Mouse (Mus musculus) adrenal gland (tissue): ENCODE measurements around the gene Txn1.

Source experiments
- intact Hi-C: fragments of 180-260 bp; cut with DNase I; formaldehyde crosslinking; loops from one replicate; pipeline ENCODE4 v1.15.1; 2025
- long read RNA-seq, 2 experiments: library from polyadenylated mRNA; unstranded; transcript quantifications; one replicate each; pipeline ENCODE4 v2.0.0; 2020; ENCODE audit warnings: borderline replicate concordance in 1 of 2; ENCODE audit not compliant: insufficient replicate concordance in 1 of 2

The Txn1 gene
- long read RNA-seq, experiment 1, transcript Txn1-201 (5 exons, 1,051 nt): major isoform, 164 of 167 reads
- long read RNA-seq, experiment 1, partial matches to known transcripts: 1 of 167 reads
- long read RNA-seq, experiment 1, other reads (novel, unspliced or antisense): 2 of 167 reads
- long read RNA-seq, experiment 2, transcript Txn1-201 (5 exons, 1,051 nt): major isoform, 135 of 138 reads
- long read RNA-seq, experiment 2, partial matches to known transcripts: 0 of 138 reads
- long read RNA-seq, experiment 2, other reads (novel, unspliced or antisense): 3 of 138 reads

DNA sequence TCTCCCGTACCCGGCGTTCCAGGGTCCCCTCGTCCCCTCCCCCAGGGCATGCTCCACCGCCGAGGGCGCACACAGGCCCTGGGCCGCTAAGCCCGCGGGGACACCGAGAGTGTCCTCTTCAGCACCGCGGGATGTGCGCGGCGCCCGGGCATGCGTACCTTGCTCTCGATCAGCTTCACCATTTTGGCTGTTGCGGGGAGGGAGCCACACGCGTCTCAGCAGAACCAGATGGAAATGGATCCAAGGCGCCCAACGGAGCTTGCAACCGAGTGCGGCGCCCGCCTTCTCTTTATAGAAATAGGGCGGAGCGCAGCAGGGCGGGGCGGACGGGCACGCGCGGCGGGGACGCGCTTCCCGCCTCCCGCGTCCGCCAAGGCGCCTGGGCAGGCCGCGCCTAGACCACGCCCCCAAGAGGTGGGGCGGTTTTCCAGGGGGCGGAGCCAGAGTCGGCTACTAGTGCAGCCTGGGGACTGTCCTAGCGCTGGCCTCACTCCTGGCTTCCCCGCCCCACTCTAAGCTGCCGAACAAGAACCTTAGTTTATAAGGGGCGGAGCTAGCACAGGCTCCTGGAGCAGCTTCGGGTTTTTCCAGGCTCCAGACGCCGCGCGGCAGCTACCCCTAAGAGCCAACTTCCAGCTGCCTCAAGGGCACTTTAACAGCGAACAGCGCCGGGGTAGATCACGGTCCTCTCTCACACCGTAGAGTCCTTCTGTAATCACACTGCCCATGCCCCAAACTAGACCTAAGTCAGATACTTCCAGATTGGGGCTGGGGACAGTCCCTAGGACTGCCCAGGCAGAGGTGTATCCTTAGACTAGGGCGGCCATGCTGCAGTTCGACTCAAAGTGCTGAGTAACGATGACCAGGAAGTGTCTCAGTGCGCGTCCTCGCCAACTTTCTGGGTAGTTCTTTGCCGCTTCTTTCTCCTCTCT, at the start of gene Txn1:
TSS of gene Txn1 (minus strand) at position 383 of the 932 bp plus-strand sequence.
- intact Hi-C loops: no loop called here

DNA sequence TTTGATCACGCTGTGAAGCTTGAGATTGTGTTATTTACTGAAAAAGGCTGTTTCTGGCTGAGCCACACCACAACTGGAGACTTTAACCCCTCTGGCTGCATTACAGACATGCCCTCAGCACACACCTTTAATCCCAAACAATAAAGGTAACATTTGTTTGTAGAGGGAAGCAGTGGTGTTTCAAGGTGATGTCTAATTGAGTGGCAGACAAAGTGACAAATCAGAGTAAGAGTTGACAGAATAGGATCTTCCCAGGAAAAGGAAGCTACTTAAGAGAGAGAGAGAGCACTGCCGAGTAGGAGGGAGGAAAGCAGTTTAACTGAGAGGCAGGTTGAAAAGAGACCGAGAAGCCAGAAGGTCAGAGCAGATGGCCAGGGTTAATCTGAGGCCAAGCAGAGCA, 47.3 kb upstream of the Txn1 start:
- intact Hi-C loops: no loop called here

GRCm38 (mm10) chr4:57991425-57991824, 35.2 kb upstream of the Txn1 start:
- intact Hi-C loops: no loop called here

DNA sequence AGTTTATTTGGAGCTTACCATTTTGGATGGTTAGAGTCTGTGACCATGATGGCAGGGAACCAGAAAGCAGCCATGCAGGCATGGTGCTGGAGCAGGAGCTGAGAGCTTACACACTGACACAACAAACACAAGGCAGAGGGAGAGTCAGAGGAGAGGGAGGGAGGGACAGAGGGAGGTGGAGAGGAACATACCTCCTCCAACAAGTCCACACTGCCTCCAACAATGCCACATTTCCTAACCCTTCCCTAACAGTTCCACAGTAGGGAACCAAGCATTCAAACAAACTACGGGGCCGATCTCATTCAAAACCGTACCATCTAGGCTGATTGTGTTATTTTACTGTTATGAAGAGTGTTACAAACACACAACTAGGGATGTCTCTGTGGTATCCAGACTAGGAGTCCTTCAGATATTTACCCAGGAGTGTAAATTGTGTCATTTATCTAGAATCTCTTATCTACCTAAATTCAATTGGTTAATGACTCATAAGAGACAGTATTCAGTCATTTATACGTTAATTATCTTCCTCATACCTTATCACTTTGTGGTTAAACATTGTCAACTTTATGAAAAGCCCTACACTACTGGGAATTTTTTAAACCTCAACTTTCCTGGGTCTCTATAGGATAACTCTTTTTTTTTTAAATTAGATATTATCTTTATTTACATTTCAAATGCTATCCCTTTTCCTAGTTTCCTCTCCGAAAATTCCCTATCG, 18.3 kb upstream of the Txn1 start:
- intact Hi-C loops: no loop called here

DNA sequence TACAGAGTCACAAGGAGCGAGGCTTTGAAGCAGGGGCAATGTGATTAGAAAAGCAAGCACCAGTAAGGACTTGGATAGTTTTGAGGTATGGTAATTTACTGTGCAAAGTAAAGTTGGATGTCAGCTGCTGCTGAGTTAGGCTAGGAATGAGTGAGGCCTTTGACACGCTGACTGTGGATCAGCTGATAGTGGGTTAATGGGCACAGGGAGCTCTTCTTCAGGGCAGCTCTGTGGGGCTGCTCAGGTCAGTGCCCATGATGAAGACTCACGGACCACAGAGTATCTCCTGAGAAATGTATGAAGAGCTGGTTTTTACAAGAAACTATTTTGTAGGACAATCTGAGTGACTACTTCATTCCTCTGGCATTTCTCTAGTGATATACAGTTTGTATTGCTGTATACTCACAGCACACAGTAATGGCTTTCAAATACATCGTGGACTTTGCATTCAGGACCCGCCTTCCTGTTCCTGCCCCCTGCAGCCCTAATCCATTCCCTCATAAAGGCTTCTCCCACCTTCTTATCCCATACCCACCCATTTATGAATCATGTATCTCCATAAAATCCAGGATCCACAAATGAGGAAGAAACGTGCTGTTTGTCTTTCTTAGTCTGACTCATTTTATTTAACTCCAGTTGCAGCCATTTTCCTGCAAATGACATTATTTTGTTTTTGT, 17.5 kb upstream of the Txn1 start:
- intact Hi-C loops: no loop called here

DNA sequence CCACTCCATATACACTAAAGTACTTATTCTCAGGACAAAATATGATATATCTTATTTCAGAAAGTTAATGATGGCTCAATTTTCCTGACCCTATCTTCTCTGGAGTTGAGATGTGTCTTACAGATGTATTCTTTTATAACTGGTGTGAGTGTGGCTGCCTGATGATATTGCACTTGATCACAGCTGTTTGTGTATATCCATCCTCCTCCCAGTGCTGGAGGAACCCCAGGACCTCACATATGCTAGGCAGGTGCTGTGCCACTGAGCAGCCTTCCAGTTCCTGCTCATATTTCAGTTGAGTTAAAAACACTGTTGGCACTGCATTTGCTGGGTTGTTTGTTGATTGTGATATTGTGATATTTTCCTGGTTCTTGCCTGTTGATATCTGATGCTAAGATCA, 14.1 kb upstream of the Txn1 start:
- intact Hi-C loops: no loop called here

- intact Hi-C loops: no loop called here
Measured at GRCm38 (mm10) chr4:57967195-57967594, 11.0 kb upstream of the Txn1 start.

DNA sequence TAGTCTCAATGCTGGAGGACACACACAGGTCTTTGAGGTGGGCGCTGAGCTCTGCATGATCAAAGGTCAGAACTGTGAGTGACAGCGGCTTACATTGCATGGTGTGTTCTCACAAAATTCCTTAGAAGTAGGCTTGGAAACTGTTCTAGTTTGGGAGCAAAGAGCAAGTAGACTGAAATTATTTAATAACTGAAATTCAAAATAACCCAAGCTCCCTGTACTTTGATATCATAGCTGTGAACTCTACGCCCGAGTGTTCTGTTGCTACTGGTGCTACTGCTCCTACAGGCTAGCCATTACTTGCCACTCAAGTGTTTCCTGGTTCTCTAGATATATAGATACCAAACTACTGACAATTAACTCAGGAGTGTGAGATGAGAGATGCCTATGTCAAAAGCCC, 9.3 kb upstream of the Txn1 start:
- intact Hi-C loops: no loop called here

- intact Hi-C loops: no loop called here
Measured at GRCm38 (mm10) chr4:57964143-57964542, 7.9 kb upstream of the Txn1 start.

DNA sequence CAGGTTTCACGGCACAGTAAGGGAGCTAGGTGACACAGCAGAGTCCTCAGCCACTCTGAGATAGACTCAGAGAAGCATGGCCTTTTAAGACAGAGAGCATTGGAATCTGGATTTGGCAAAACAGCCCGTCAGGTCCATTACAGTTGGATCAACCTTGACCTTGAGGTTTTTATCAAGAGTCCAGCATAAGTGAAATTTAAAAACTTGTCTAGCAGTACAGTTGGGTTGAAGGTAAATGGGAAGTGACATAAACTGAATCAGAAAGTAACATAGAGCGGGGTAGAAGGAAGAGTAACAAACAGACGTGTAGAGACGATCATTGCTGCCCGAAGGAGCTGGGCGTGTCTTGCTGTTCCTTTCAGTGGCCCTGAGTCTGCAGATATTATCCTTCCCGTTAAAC, 2.8 kb upstream of the Txn1 start:
- intact Hi-C loops: no loop called here

GRCm38 (mm10) chr4:57958098-57958497, 1.9 kb upstream of the Txn1 start:
- intact Hi-C loops: no loop called here

DNA sequence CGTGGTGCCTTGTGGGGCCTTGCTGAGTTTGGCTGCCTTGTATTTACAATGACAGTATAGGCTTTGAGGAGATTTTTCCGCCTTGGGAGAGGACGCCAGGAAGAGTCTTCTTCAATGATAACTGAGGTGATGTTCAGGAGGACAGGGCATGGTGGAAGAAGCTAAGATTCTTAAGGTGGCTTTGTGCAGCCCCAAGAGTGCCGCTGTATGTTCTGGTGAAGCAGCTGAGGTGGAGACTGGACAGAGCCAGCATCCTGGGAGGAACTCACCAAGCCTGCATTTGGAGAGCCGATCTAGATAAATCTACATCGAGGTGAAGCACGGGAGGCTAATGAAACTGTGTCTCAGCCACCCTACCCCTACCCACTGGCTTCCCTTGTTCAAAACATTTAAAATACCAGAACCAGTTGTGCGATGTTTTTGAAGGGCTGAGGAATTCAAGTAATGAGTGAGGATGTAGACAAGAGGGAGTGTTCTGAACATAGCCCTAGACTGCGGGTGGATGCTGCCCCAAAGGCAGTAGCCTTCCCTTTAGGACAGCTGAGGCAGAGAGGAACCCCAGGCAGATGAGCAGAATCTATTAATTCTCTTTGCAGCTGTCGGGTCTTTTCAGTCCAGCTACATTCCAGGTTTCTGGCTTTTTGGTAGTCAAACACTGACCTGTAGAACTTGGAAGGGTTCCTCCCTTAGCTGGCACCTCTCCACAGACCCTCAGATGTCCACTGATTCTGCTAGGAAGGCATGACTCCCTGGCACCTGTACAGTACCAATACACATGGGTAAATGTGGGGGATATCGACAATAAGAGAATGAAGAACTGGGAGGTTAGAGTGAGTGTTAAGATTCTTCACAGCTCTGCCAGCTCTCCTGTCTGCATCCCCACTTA, 1.2 kb upstream of the Txn1 start:
- intact Hi-C loops: no loop called here

DNA sequence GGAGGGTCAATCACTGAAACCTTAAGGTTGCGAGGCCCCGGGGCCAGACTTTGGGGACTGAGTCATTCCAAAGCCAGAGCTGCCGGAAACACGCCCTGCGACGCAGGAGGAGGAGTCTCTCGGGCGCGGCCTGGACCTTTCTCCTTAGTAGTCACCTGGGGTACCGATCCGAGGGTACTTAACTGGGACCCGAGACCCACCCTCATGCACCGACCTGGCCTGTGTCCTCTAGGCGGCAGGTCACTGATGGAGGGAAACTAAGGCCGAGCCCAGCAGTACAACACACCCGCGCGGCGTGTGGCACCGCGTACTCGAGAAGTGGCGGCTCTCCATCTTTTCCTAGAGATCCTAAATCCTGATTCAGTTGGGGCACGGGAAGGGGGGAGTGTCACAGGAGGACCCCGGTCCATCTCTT, 660 bp downstream of the Txn1 start:
- intact Hi-C loops: no loop called here

DNA sequence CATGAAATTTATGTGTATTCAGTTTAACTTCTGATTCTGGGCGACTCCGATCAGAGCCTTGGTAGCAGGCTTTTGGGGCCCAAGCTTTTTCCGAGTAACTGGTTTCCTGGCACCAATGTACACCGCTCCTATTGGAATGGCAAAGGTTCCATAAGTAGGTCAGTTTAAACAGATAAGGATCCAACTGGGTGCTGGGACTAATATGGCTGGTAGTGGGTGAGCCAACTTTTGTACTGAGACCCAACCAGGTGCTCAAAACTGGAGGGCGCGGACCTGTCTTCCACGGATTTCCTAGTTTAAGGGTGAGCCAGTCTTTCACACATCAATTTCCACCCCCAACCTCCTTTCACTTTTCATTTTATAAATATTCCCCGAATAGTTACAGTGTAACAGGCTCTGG, 1.2 kb downstream of the Txn1 start:
- intact Hi-C loops: no loop called here

DNA sequence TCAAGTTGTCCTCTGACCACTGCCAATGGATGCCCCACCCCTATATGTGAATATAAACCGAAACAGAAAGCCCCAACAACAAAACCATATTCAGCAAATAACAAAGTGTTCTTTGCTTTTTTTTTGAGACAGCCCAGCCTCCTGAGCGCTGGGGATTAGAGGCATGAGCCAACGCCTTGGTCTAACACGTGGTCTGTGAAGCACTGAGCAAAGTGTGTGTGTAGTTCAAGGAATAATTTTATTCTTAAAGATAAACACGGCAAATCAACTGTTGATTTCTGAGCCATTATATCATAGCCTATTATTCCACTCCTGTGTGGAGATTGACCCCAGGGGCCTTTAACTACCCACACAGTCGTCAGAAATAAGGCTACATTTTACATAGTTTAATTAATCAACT, 1.6 kb downstream of the Txn1 start:
- intact Hi-C loops: no loop called here

- intact Hi-C loops: no loop called here
Measured at GRCm38 (mm10) chr4:57953796-57954195, 2.4 kb downstream of the Txn1 start.

GRCm38 (mm10) chr4:57952891-57953290, 3.3 kb downstream of the Txn1 start:
- intact Hi-C loops: no loop called here

GRCm38 (mm10) chr4:57952416-57952815, 3.8 kb downstream of the Txn1 start:
- intact Hi-C loops: no loop called here

DNA sequence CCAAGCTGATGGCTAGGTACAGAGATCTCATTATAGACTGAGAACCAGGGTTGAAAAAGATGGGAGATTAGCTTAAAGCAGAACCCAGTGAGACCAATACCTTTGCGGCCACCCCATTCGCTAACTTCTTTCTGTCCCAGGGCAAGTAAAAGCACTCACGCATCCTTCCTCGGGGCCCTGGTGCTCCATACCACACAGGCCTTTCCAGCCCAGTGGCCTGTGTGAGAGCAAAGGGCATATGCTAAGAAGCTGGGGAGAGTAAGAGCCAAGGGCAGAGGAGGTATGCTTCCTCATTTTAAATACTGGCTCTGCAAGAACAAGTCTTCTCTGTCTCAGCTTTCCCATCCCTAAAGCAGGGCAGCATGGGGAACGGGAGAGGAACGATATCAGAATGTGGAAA, 6.3 kb downstream of the Txn1 start:
- intact Hi-C loops: no loop called here

DNA sequence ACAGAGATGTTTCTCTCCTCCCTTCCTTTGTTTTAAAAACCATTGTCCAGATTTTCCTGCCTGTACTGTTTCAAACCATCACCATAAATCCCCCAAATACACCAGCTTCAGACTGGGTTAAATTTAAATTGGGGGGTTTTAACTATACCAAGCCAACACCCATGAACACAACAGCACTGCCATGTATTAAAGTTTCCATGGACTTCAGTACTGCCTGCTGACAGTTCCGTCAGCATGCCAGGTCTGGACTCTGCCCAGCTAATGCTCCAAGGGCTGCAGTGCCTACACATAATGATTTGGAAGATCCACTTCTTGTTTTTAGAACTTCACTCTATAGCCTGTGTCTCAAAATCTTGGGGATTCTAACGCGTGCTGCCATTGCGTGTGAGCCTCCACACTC, 8.7 kb downstream of the Txn1 start:
- intact Hi-C loops: no loop called here
